19 mouse cellular contexts compared by ENCODE assay signal in genomic region chr17:27294208-27294604, GRCm38 (mm10).
DNase-seq lines count a peak whose midpoint lies in the region; ATAC-seq and TF ChIP-seq lines count a peak whose summit lies in the region.
"Had no signal": no experiment of that assay in that cellular context is flagged by ENCODE, and none has a peak within 500 bp of the region (broad histone marks: within the 10 kb centered on the region; RNA-seq: fewer than 3 reads in every experiment).

No protein-coding gene starts in this region.

- no peak overlapping the region for H3K4me2 ChIP-seq in hindbrain, embryonic 14.5 days (replicated peaks)
- no peak overlapping the region for H3K4me2 ChIP-seq in hindbrain, embryonic 13.5 days
- H3K4me2 ChIP-seq in limb, embryonic 14.5 days (replicated peaks; ENCODE audit: low read depth, low read length, severe bottlenecking) = no peak overlapping the region
- H3K4me2 ChIP-seq in intestine, embryonic 16.5 days (ENCODE audit: low read depth, low read length) = no peak overlapping the region
- H3K4me2 ChIP-seq: embryonic facial prominence, embryonic 13.5 days; heart, embryonic 11.5 days; liver, embryonic 13.5 days; midbrain, embryonic 15.5 days; neural tube, embryonic 12.5 days had no signal

- H3K27me3 ChIP-seq in hindbrain, embryonic 14.5 days (ENCODE audit: control insufficient read depth, insufficient read depth, low read length) = no peaks in the 10 kb centered on the region
- 0 out of 2 replicates have a peak, but pooled peaks cover 3% of the 10 kb centered on the region for H3K27me3 ChIP-seq in hindbrain, embryonic 13.5 days
- H3K27me3 ChIP-seq in limb, embryonic 14.5 days (ENCODE audit: control insufficient read depth, insufficient read depth, low read length) = no peaks in the 10 kb centered on the region
- H3K27me3 ChIP-seq in intestine, embryonic 16.5 days (replicated peaks; ENCODE audit: control insufficient read depth, insufficient read depth, low read length) = no peaks in the 10 kb centered on the region
- H3K27me3 ChIP-seq: embryonic facial prominence, embryonic 13.5 days; liver, embryonic 13.5 days; midbrain, embryonic 15.5 days; neural tube, embryonic 12.5 days had no signal

- 0 out of 2 replicates have a peak, but pooled peaks have one; percentile 14 for ATAC-seq in hindbrain, embryonic 14.5 days (ENCODE audit: low FRiP score)
- no peak for ATAC-seq in hindbrain, embryonic 13.5 days (ENCODE audit: low FRiP score)
- peak; percentile 30; the same call in 1 of the 2 replicates for ATAC-seq in limb, embryonic 14.5 days (ENCODE audit: low FRiP score, low read depth)
- no peak for ATAC-seq in intestine, embryonic 16.5 days
- ATAC-seq: forebrain, embryonic 16.5 days; midbrain, embryonic 15.5 days had no signal

- no peak overlapping the region for H3K4me3 ChIP-seq in hindbrain, embryonic 14.5 days (replicated peaks; ENCODE audit: low read length)
- H3K4me3 ChIP-seq in hindbrain, embryonic 13.5 days = no peak overlapping the region
- H3K4me3 ChIP-seq in limb, embryonic 14.5 days (replicated peaks; ENCODE audit: low read length) = no peak overlapping the region
- no peak overlapping the region for H3K4me3 ChIP-seq in intestine, embryonic 16.5 days (ENCODE audit: low read length)
- H3K4me3 ChIP-seq: embryonic facial prominence, embryonic 13.5 days; liver, embryonic 13.5 days; midbrain, embryonic 15.5 days; neural tube, embryonic 12.5 days had no signal

- H3K4me1 ChIP-seq in hindbrain, embryonic 14.5 days (replicated peaks; ENCODE audit: control insufficient read depth, insufficient read depth, low read length) = no peaks in the 10 kb centered on the region
- H3K4me1 ChIP-seq in hindbrain, embryonic 13.5 days (replicated peaks) = peaks cover 11% of the 10 kb centered on the region
- no peaks in the 10 kb centered on the region for H3K4me1 ChIP-seq in limb, embryonic 14.5 days (ENCODE audit: control insufficient read depth, insufficient read depth, low read length)
- H3K4me1 ChIP-seq in intestine, embryonic 16.5 days (ENCODE audit: control insufficient read depth, insufficient read depth, low read length) = no peaks in the 10 kb centered on the region
- H3K4me1 ChIP-seq: embryonic facial prominence, embryonic 13.5 days; liver, embryonic 13.5 days; midbrain, embryonic 15.5 days had no signal

- no peaks in the 10 kb centered on the region for H3K36me3 ChIP-seq in hindbrain, embryonic 14.5 days (replicated peaks; ENCODE audit: control insufficient read depth, insufficient read depth)
- no peaks in the 10 kb centered on the region for H3K36me3 ChIP-seq in hindbrain, embryonic 13.5 days
- H3K36me3 ChIP-seq in limb, embryonic 14.5 days (ENCODE audit: control insufficient read depth, insufficient read depth, low read length) = no peaks in the 10 kb centered on the region
- H3K36me3 ChIP-seq in intestine, embryonic 16.5 days (ENCODE audit: control insufficient read depth, insufficient read depth, low read length) = no peaks in the 10 kb centered on the region
- H3K36me3 ChIP-seq: embryonic facial prominence, embryonic 13.5 days; G1E; liver, embryonic 13.5 days; midbrain, embryonic 15.5 days; neural tube, embryonic 12.5 days had no signal

- H3K27ac ChIP-seq in hindbrain, embryonic 14.5 days = no peak overlapping the region
- no peak overlapping the region for H3K27ac ChIP-seq in hindbrain, embryonic 13.5 days
- H3K27ac ChIP-seq in limb, embryonic 14.5 days (replicated peaks; ENCODE audit: low read depth, low read length) = no peak overlapping the region
- no peak overlapping the region for H3K27ac ChIP-seq in intestine, embryonic 16.5 days (ENCODE audit: low read length)
- H3K27ac ChIP-seq: embryonic facial prominence, embryonic 13.5 days; liver, embryonic 13.5 days; midbrain, embryonic 15.5 days; neural tube, embryonic 12.5 days had no signal

- TF ChIP-seq POLR2A in limb, embryonic 14.5 days (IDR thresholded peaks at IDR 0.05; ENCODE audit: borderline replicate concordance, extremely low read depth, insufficient read depth, insufficient read length) = no peak

- H3K9me3 ChIP-seq in hindbrain, embryonic 14.5 days (ENCODE audit: control insufficient read depth, low read length) = no peaks in the 10 kb centered on the region
- H3K9me3 ChIP-seq in hindbrain, embryonic 13.5 days = peaks cover 9% of the 10 kb centered on the region
- peaks cover 4% of the 10 kb centered on the region for H3K9me3 ChIP-seq in limb, embryonic 14.5 days (ENCODE audit: control insufficient read depth, low read length)
- peaks cover 4% of the 10 kb centered on the region for H3K9me3 ChIP-seq in intestine, embryonic 16.5 days (ENCODE audit: control insufficient read depth, low read length)
- H3K9me3 ChIP-seq: midbrain, embryonic 15.5 days had no signal

- intact Hi-C loops in left cerebral cortex, postnatal 4 days (cut with DNase I) = no loop called here
- intact Hi-C loops in left cerebral cortex, postnatal 14 days (cut with DNase I) = no loop called here

- no peak for DNase-seq in hindbrain, embryonic 14.5 days (ENCODE audit: low spot score)
- peak; percentile 43 for DNase-seq in left cerebral cortex, postnatal 4 days
- no peak for DNase-seq in left cerebral cortex, postnatal 14 days (ENCODE audit: low spot score in 2 of 2)
- peak; percentile 61 for DNase-seq in kidney, postnatal 14 days
- no peak for DNase-seq in limb, embryonic 14.5 days (ENCODE audit: low spot score)
- DNase-seq: adrenal gland, postnatal 36 days; cerebellum, adult 9-10 months; heart, postnatal 14 days; layer of hippocampus, postnatal 36 days; liver, embryonic 13.5 days; thymus, postnatal 36 days had no signal

- WGBS in hindbrain, embryonic 14.5 days = 51% methylated on average over 5 of the region's 5 CpGs
- 56% methylated on average over 5 of the region's 5 CpGs for WGBS in hindbrain, embryonic 13.5 days
- 29% methylated on average over 5 of the region's 5 CpGs for WGBS in limb, embryonic 14.5 days
- 24% methylated on average over 5 of the region's 5 CpGs for WGBS in intestine, embryonic 16.5 days

- no peak overlapping the region for H3K9ac ChIP-seq in hindbrain, embryonic 14.5 days
- H3K9ac ChIP-seq in hindbrain, embryonic 13.5 days = no peak overlapping the region
- H3K9ac ChIP-seq in limb, embryonic 14.5 days (ENCODE audit: low read depth, low read length, severe bottlenecking) = no peak overlapping the region
- no peak overlapping the region for H3K9ac ChIP-seq in intestine, embryonic 16.5 days (ENCODE audit: low read depth, low read length)
- H3K9ac ChIP-seq: embryonic facial prominence, embryonic 13.5 days; liver, embryonic 13.5 days; midbrain, embryonic 15.5 days; neural tube, embryonic 12.5 days had no signal

Comparison
In these comparisons a context has a peak if more than half of its experiments do, and no peak if none do; other contexts are left out.
1. ATAC-seq: peak in hindbrain, embryonic 14.5 days (single experiment) and limb, embryonic 14.5 days (single experiment); none in hindbrain, embryonic 13.5 days (single experiment) and intestine, embryonic 16.5 days (single experiment).
2. DNase-seq: peak in left cerebral cortex, postnatal 4 days (single experiment) and kidney, postnatal 14 days (single experiment); none in hindbrain, embryonic 14.5 days (single experiment), left cerebral cortex, postnatal 14 days (0 of 2) and limb, embryonic 14.5 days (single experiment).